Mouse (Mus musculus): Measurements from ENCODE around the gene Hrk.

GRCm38 (mm10) chr5:118160691-118161090, 3.8 kb upstream of the Hrk start:
- TF ChIP-seq CTCF (IDR thresholded peaks at IDR 0.05; ENCODE audit: borderline replicate concordance, insufficient read depth, low read depth, low read length) (no peak), POLR2A (IDR thresholded peaks at IDR 0.05; ENCODE audit: borderline replicate concordance, insufficient read depth, low read length) (no peak)
